Mouse (Mus musculus) limb, embryonic 11.5 days (tissue): Measurements from ENCODE around the gene Abi3bp. TPM values are rescaled to one million over a fixed set of nuclear protein-coding genes. Genes with fewer than 3 reads are reported as not detected.

Experiments
- ATAC-seq: fragments of 200-750 bp; cut with Nextera tagmentation; 2 replicates; pipeline ENCODE4 v1.8.0; 2017; ENCODE audit warnings: low read depth; ENCODE audit not compliant: insufficient number of reproducible peaks, low FRiP score, low TSS enrichment
- DNase-seq: peaks from one replicate; pipeline ENCODE4 v3.0.0-alpha.2; 2015; ENCODE audit warnings: low spot score
- H3K27ac ChIP-seq: fragments of 300-500 bp; sonication (generic); replicated peaks from 2 replicates; pipeline ENCODE4 v1.5.1; 2014; ENCODE audit warnings: low read depth, mild to moderate bottlenecking, low read length
- H3K27me3 ChIP-seq: fragments of 300-500 bp; sonication (generic); 2 replicates; pipeline ENCODE4 v1.6.1; 2014; ENCODE audit warnings: mild to moderate bottlenecking, low read length, mixed read lengths; ENCODE audit not compliant: control insufficient read depth, insufficient read depth
- H3K36me3 ChIP-seq: fragments of 300-500 bp; sonication (generic); 2 replicates; pipeline ENCODE4 v1.6.1; 2014; ENCODE audit warnings: mild to moderate bottlenecking, low read length, moderate library complexity, mixed read lengths; ENCODE audit not compliant: control insufficient read depth, insufficient read depth
- H3K4me1 ChIP-seq: fragments of 300-500 bp; sonication (generic); 2 replicates; pipeline ENCODE4 v1.6.1; 2014; ENCODE audit warnings: low read length, mixed read lengths; ENCODE audit not compliant: control insufficient read depth, insufficient read depth
- H3K4me2 ChIP-seq: fragments of 300-500 bp; sonication (generic); 2 replicates; pipeline ENCODE4 v1.6.1; 2014; ENCODE audit warnings: low read depth, mild to moderate bottlenecking, moderate library complexity; ENCODE audit not compliant: severe bottlenecking
- H3K4me3 ChIP-seq: fragments of 300-500 bp; sonication (generic); 2 replicates; pipeline ENCODE4 v1.5.1; 2014; ENCODE audit warnings: low read depth, low read length
- H3K9ac ChIP-seq: fragments of 300-500 bp; sonication (generic); 2 replicates; pipeline ENCODE4 v1.6.1; 2014; ENCODE audit warnings: mild to moderate bottlenecking, low read length
- H3K9me3 ChIP-seq: fragments of 300-500 bp; sonication (generic); 2 replicates; pipeline ENCODE4 v1.6.1; 2016; ENCODE audit warnings: low read length; ENCODE audit not compliant: control insufficient read depth
- WGBS: fragments of 180-500 bp; shearing (Covaris S2); extraction: QIAGEN DNeasy Blood & Tissue Kit; methylation state at CpG from one replicate; pipeline ENCODE4 v1.1.7; 2014; 5-methylcytosine and 5-hydroxymethylcytosine counted together
- polyA plus RNA-seq: library from polyadenylated mRNA; unstranded; fragments of >200 nt; fragmentation: Nextera tagmentation; extraction: Ambion mirVana; gene quantifications from 2 replicates; pipeline ENCODE4 v1.2.1, GENCODE M21; 2014

The Abi3bp gene
- polyA plus RNA-seq, 1 experiment from 2014 or later: 0.71 TPM

DNA sequence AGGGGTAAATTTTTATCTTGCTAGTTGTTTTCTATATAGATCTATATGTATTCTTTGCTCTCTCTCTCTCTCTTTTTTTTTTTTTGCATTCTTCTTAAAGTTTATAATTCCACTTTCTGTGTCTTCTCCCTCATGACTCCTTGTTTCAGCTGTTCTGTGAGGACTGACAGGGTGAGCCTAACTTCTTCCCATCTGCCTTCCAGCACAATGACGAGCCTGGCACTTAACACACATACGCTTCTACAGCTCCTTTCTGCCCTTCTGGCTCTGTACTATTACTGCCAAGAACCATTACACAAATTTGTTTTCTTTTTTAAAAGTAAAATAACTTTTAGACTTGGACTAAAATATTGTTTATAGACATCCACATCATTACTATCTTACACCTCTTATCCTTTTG, 195.7 kb downstream of the Abi3bp start:
- Histone ChIP-seq H3K4me3 (no peak overlapping the region), H3K9ac (no peak overlapping the region), H3K27me3 (no peaks in the 10 kb centered on the region), H3K4me1 (no peaks in the 10 kb centered on the region), H3K36me3 (no peaks in the 10 kb centered on the region), H3K9me3 (no peaks in the 10 kb centered on the region), H3K27ac (no peak overlapping the region), H3K4me2 (no peak overlapping the region)
- ATAC-seq (no peak), DNase-seq (no peak)
- 91% methylated on average over 2 of the region's 2 CpGs for WGBS

GRCm38 (mm10) chr16:56677146-56677545, 199.5 kb downstream of the Abi3bp start:
- ATAC-seq (no peak), DNase-seq (no peak)
- WGBS: 83% methylated on average over 4 of the region's 4 CpGs

GRCm38 (mm10) chr16:56681010-56681645, 203.4 kb downstream of the Abi3bp start:
- no peak for ATAC-seq
- Histone ChIP-seq H3K9ac (no peak overlapping the region), H3K27ac (no peak overlapping the region), H3K36me3 (no peaks in the 10 kb centered on the region; the same call in 1 of the 2 replicates), H3K4me3 (no peak overlapping the region), H3K4me1 (no peaks in the 10 kb centered on the region), H3K9me3 (no peaks in the 10 kb centered on the region), H3K4me2 (no peak overlapping the region), H3K27me3 (no peaks in the 10 kb centered on the region)
- WGBS: 89% methylated on average over 8 of the region's 8 CpGs
- no peak for DNase-seq

More at GRCm38 (mm10) chr16:56677146-56677545, 199.5 kb downstream of the Abi3bp start:
- H3K9ac ChIP-seq: no peak overlapping the region
- no peaks in the 10 kb centered on the region for H3K27me3 ChIP-seq
- H3K27ac ChIP-seq: no peak overlapping the region
- no peaks in the 10 kb centered on the region for H3K36me3 ChIP-seq
- no peak overlapping the region for H3K4me2 ChIP-seq
- no peaks in the 10 kb centered on the region for H3K9me3 ChIP-seq
- H3K4me1 ChIP-seq: no peaks in the 10 kb centered on the region
- no peak overlapping the region for H3K4me3 ChIP-seq

- Histone ChIP-seq H3K4me1 (no peaks in the 10 kb centered on the region), H3K4me3 (no peak overlapping the region), H3K36me3 (peaks cover 3% of the 10 kb centered on the region; the same call in 1 of the 2 replicates), H3K27ac (no peak overlapping the region), H3K9ac (no peak overlapping the region), H3K4me2 (no peak overlapping the region), H3K27me3 (no peaks in the 10 kb centered on the region), H3K9me3 (no peaks in the 10 kb centered on the region)
- DNase-seq (no peak), ATAC-seq (no peak)
- 94% methylated on average over 5 of the region's 5 CpGs for WGBS
These were observed 209.1 kb downstream of the Abi3bp start for GRCm38 (mm10) chr16:56686747-56687146.

GRCm38 (mm10) chr16:56690715-56691114, 213.0 kb downstream of the Abi3bp start:
- Histone ChIP-seq H3K4me2 (no peak overlapping the region), H3K9ac (no peak overlapping the region), H3K36me3 (peaks cover 3% of the 10 kb centered on the region; the same call in 1 of the 2 replicates), H3K27ac (no peak overlapping the region), H3K27me3 (no peaks in the 10 kb centered on the region), H3K9me3 (no peaks in the 10 kb centered on the region), H3K4me1 (no peaks in the 10 kb centered on the region), H3K4me3 (no peak overlapping the region)
- 96% methylated on average over 7 of the region's 7 CpGs for WGBS
- no peak for ATAC-seq
- DNase-seq: no peak

- Histone ChIP-seq H3K4me3 (no peak overlapping the region), H3K4me2 (no peak overlapping the region), H3K36me3 (peaks cover 5% of the 10 kb centered on the region; the same call in 1 of the 2 replicates), H3K9ac (no peak overlapping the region), H3K27me3 (no peaks in the 10 kb centered on the region), H3K27ac (no peak overlapping the region), H3K9me3 (no peaks in the 10 kb centered on the region), H3K4me1 (no peaks in the 10 kb centered on the region)
- WGBS: 90% methylated on average over 2 of the region's 2 CpGs
- ATAC-seq (no peak), DNase-seq (no peak)
These were observed 218.8 kb downstream of the Abi3bp start for GRCm38 (mm10) chr16:56696448-56696847.

GRCm38 (mm10) chr16:56700898-56701297, 223.2 kb downstream of the Abi3bp start:
- ATAC-seq: no peak
- 90% methylated on average over 3 of the region's 3 CpGs for WGBS

GRCm38 (mm10) chr16:56705731-56706130, 228.1 kb downstream of the Abi3bp start:
- Histone ChIP-seq H3K9ac (no peak overlapping the region), H3K36me3 (peaks cover 5% of the 10 kb centered on the region; the same call in 1 of the 2 replicates), H3K27me3 (no peaks in the 10 kb centered on the region), H3K27ac (no peak overlapping the region), H3K4me2 (no peak overlapping the region), H3K4me1 (no peaks in the 10 kb centered on the region), H3K9me3 (no peaks in the 10 kb centered on the region), H3K4me3 (no peak overlapping the region)
- no peak for DNase-seq
- ATAC-seq: no peak
- WGBS: 93% methylated on average over 3 of the region's 3 CpGs

More at GRCm38 (mm10) chr16:56700898-56701297, 223.2 kb downstream of the Abi3bp start:
- H3K9me3 ChIP-seq: no peaks in the 10 kb centered on the region
- H3K27ac ChIP-seq: no peak overlapping the region
- no peaks in the 10 kb centered on the region for H3K27me3 ChIP-seq
- peaks cover 5% of the 10 kb centered on the region; the same call in 1 of the 2 replicates for H3K36me3 ChIP-seq
- DNase-seq: no peak
- no peaks in the 10 kb centered on the region for H3K4me1 ChIP-seq
- H3K9ac ChIP-seq: no peak overlapping the region
- no peak overlapping the region for H3K4me3 ChIP-seq
- H3K4me2 ChIP-seq: no peak overlapping the region

DNA sequence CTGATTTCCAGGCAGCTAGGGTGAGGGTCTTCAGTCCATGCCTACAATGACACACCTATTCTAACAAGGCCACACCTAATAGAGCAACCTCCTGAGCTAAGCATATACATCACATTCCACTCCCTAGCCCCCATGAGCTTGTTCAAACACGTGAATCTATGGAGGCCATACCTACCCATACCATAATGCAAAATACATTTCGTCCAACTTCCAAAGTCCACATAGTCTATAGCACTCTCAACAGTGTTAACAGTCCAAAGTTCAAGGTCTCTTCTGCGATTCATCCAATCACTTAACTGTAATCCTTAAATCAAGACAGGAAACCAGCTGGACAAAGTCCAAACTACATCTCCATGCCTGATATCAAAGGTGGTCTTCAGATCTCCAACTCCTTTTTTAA, 232.4 kb downstream of the Abi3bp start:
- Histone ChIP-seq H3K27ac (no peak overlapping the region), H3K4me2 (no peak overlapping the region), H3K9me3 (no peaks in the 10 kb centered on the region), H3K36me3 (peaks cover 12% of the 10 kb centered on the region; the same call in 1 of the 2 replicates), H3K4me1 (no peaks in the 10 kb centered on the region), H3K4me3 (no peak overlapping the region), H3K27me3 (no peaks in the 10 kb centered on the region), H3K9ac (no peak overlapping the region)
- WGBS: 92% methylated on average over 3 of the region's 3 CpGs
- DNase-seq: no peak
- ATAC-seq: no peak
